Mouse (Mus musculus) adrenal gland, postnatal 14 days (tissue): ENCODE results near the gene Map7d1. TPM values are rescaled to one million over a fixed set of nuclear protein-coding genes. Genes with fewer than 3 reads are reported as not detected.

Source experiments
- DNase-seq: peaks from one replicate; pipeline ENCODE4 v3.0.0; 2021; ENCODE audit warnings: mixed read lengths
- total RNA-seq: library from RNA; stranded (reverse); gene quantifications from 2 replicates; pipeline ENCODE4 v1.2.3, GENCODE M21; 2021

Map7d1 gene
- total RNA-seq, 1 experiment from 2014 or later = 53.4 TPM

DNA sequence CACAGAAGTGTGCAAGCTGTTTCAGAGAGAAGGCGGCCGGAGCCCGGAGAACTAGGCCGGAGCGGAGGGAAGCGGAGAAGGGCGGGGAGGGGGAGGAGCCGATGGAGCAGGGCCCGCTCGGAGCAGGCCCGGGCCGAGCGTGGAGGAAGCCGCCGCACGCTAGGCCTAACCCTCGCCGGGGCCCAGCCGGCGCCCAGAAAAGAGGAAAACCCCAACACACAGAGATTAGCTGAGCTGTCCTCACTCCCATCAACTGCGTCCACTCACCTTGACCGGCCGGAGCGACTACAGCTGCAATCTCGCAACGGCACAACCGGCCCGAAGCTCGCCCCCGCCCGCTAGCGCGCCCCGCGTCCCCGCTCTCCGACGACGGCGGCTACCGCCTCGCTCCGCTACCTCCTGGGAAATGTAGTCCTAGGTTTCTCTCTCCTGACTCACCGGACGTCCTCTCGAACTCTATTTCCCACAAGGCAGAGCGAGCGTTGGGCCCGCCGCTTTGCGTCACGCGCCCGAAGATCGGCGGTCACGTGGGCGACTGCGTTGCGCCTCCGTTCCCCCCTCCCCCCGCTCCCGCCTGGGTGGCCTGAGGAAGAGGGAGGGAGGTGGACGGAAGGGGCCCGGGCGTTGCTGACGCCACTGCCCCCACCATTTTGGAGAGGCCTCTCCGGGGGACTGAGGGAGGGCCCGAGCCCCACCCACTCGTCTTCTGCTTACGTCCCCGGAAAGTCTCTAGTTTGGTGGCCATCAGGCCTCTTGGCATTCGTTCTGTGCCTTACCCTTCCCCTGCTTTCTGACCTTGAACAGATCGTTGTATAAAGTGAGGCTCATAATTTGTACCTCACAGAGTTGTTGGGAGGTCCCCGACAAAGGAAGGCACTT is 53.6 kb downstream of the Map7d1 start, which contains the start of gene Thrap3:
TSS of gene Thrap3 (minus strand) at position 458 of the 879 bp plus-strand sequence.
- DNase-seq = peak; percentile 100

DNA sequence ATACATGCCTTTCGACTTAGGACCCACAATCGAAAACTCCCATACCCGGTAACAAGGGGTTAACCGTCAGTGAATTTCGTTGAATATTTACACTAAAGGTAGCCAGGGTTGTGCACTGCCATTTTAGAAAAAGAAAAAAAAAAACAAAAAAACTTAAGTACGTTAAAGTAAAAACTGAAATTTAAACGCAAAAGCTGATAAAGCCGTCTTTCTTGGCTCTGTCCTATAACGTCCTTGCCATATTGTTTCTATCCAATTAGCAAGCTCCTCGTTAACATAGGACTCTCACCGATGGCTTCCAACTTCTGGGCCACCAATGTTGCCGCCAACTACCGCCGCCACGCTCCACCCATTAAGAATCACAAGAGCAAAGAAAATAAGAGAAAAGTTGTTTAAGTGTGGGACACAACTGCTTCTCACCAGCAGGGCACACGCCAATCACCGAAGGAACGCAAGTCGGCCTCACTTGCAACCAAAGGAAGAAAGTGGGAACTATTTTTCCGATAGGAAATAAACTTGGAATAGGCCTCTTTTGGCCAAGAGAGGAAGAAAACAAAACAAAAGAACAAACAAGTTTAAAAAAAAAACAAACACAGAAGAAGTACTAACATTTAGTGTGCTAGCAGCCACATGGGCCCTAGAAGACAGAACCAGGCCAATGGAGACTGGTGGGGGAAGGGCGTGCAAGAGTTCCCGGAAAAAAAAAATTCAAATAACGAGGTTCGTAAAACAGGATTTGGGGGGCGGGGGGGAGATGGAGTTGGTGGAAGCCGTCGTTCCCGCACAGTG is 54.4 kb downstream of the Map7d1 start:
- peak; percentile 53 for DNase-seq

DNA sequence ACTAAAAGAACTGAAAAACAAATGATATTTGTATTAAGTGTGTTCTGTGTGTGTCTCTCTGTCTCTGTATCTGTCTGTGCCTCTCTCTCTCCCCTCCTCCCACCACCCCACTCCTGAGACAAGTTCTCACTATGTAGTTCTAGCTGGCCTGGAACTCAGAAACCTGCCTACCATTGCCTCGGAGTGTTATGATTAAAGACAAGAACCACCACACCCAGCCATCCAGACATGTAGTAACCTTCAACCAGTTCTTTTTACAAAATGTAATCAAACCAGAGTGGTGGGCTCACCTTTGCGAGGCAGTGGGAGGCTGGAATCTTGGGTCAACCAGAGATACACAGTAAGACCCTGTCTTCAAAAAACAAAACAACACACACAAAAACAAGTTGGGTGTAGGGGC is 55.5 kb downstream of the Map7d1 start:
- DNase-seq = no peak

DNA sequence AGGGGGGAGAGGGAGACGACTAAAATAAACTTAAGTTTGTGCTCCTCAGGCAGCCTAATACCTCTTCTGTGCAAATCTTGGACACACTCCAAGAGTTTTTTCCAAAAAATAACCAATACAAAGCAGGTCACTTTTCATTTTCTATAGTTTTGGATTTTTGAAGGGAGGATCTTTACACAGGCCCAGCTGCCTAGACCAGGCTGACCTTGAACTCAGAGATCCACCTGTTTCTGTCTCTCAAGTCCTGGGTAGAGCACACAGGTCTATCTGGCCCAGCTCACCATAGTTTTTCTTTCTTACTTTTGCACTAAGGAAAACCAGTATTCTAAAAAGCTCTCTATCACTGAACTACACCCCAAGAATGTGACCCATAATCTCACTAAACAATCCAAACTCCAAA is 56.1 kb downstream of the Map7d1 start:
- DNase-seq = no peak

DNA sequence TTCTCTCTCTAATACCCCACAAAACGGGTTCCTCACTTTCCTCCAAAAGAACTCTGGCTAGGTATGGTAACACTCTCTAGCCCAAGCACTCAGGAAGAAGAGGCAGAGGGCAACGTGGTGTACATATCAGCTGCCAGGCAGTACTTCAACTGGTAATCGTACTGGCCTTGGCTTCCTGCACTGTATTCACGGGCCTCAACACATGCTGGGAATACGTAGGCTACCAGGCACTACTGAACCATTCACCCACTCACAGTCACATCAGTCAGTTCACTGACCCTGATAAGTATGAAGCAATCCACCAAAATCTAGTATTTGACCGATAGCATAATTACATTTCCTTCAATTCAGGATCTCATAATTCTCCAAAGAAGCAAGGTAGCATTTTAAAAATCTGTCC is 56.6 kb downstream of the Map7d1 start:
- peak; percentile 43 for DNase-seq

DNA sequence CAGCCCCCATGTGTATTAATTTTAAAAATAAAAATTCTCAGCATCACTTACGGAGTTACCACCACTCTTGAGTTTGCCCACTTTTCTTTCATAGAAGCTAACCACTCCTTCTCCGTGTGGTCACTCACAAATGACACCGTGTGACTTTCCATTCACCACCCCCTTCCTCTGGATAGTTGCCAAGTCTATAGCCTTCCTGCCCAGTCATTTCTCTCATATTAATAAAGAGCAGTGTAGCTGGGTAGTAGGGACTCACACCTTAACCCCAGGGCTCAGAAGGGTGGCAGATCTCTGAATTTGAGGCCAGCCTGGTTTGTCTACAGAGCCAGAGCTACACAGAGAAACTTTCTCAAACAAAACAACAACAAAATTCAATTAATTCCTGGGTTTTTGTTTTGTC is 58.7 kb downstream of the Map7d1 start:
- DNase-seq = peak; percentile 36

DNA sequence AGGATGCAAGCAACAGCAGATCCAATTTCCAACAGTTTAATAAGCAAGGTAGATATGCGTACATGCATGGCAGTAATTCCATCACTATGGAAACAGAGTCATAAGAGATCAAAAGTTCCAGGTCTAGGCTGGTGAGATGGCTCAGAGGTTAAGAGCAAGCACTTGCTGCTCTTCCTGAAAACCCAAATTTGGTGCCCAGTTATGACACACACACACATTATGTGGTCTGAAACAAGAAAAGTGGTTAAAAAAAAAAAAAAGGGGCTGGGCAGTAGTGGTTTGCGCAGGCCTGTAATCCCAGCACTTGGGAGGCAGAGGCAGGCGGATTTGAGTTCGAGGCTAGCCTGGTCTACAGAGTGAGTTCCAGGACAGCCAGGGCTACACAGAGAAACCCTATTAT is 61.2 kb downstream of the Map7d1 start:
- DNase-seq = no peak

DNA sequence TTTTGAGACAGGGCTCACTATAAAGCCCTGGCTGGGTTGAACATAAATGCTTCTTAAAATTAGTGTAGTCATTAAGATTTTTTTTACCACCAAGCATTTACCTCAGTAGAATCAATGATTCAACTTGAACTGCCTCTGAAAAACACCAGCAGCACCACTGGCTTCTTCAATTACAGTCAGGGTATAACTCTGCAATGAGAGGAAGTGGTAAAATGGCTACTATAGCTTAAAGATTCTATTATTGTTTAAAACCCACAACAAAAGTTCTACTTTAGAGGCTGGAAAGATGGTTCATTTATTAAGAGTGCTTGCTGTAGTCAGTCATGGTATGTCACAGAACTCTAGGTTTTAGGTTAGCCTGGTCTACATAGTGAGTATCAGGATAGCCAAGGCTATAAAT is 61.9 kb downstream of the Map7d1 start:
- DNase-seq = no peak

DNA sequence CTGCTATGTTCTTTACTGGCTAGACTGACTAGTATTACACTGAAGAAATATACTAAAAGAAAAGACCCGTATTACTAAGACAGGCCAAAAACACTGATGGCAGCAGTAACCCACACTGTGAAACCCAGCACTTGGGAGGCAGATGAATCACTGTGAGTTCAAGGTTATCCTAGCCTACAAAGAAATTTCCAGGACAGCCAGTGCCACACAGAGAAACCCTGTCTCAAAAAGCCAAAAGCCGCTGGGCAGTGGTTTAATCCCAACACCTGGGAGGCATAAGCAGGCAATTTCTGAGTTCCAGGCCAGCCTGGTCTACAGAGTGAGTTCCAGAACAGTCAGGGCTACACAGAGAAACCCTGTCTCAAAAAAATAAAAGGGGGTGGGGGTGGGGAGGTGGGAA is 65.5 kb downstream of the Map7d1 start:
- peak; percentile 39 for DNase-seq

DNA sequence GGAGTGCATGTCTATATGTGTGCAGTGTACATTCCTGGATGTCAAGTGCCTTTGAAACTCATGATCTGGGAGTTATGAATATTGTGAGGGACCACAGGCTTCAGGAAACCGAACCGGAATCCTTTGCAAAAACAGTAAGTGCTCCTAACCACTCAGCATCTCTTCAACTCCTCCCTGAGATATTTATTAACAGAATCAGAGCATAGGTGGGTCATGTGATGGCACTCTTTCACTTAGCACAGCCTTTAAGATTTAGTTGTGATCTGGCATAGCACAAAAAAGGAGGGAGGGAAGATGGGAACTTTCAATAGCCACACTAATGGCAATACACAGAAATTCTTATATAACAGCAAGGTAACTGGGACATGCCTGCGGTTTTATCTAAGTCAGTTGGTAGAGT is 69.0 kb downstream of the Map7d1 start:
- no peak for DNase-seq

DNA sequence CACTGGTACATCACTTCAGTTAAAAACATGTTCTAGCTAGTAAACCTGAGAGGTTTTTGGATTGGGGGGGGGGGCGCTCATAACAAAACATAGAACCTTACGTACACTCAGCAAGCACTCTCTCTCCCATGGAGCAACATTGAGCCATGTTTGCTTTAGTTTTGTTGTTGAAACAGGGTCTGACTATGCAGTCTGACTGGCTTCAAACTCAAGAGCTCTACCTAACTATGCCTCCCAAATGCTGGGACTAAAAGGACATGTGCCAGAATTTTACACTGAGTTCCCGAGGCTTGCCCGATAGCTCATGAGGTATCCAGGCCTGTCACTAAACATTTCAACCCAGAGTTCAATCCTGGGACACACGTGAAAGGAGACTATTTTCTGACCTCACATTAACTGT is 73.1 kb downstream of the Map7d1 start:
- DNase-seq = no peak

Other genes with a start within 250 kb of the Map7d1 start
- gene Csf3r, start 231.8 kb downstream of the Map7d1 start, total RNA-seq = 1.3 and 2.1 TPM in 2 replicates
- 77.6 and 79.9 TPM in 2 replicates for gene Mrps15, start 209.4 kb downstream of the Map7d1 start, total RNA-seq
- 5.2 and 5.8 TPM in 2 replicates for gene Oscp1, start 197.8 kb downstream of the Map7d1 start, total RNA-seq
- gene Lsm10, start 159.7 kb downstream of the Map7d1 start, total RNA-seq = 17.9 and 20.6 TPM in 2 replicates
- gene Stk40, start 152.4 kb downstream of the Map7d1 start, total RNA-seq = 39.2 and 48.2 TPM in 2 replicates
- gene Eva1b, start 108.6 kb downstream of the Map7d1 start, total RNA-seq = 27.6 and 32.3 TPM in 2 replicates
- 3.7 and 4.8 TPM in 2 replicates for gene Sh3d21, start 92.9 kb downstream of the Map7d1 start, total RNA-seq
- 190 and 212 TPM in 2 replicates for gene Thrap3, start 53.6 kb downstream of the Map7d1 start, total RNA-seq
- gene Trappc3, start 6.0 kb upstream of the Map7d1 start, total RNA-seq = 70.8 and 75.6 TPM in 2 replicates
- gene Col8a2, start 30.4 kb upstream of the Map7d1 start, total RNA-seq = 2.9 and 3.1 TPM in 2 replicates
- 27.3 and 34.9 TPM in 2 replicates for gene Adprhl2, start 65.4 kb upstream of the Map7d1 start, total RNA-seq
- gene Tekt2, start 69.3 kb upstream of the Map7d1 start, total RNA-seq = 2.4 and 3.3 TPM in 2 replicates
- 19.3 and 20.8 TPM in 2 replicates for gene Ago3, start 173.2 kb upstream of the Map7d1 start, total RNA-seq
- 27.5 and 29.3 TPM in 2 replicates for gene Ago1, start 212.2 kb upstream of the Map7d1 start, total RNA-seq